Mouse (Mus musculus): ENCODE data around the gene Gdpd4. TPM values are rescaled to one million over a fixed set of nuclear protein-coding genes. Genes with fewer than 3 reads are reported as not detected.
A peak's percentile ranks its signal among the peaks of the same experiment; 100 is the strongest.

Gdpd4 gene
- polyA plus RNA-seq (2015; fragmentation: Nextera tagmentation; extraction: Ambion mirVana), result not detected in 2 replicates

GRCm38 (mm10) chr7:97919742-97920141 lies at the start of gene Gdpd4:
TSS of gene Gdpd4 (plus strand) at chr7:97919955.
- no peak within 1 kb of the TSS for H3K9ac ChIP-seq
- no peak within 1 kb of the TSS for H3K27ac ChIP-seq
- no peaks in the 10 kb centered on the region for H3K27me3 ChIP-seq
- 78% methylated on average over 12 of the region's 12 CpGs for WGBS
- no peaks in the 10 kb centered on the region for H3K9me3 ChIP-seq
- H3K36me3 ChIP-seq, result no peaks in the 10 kb centered on the region
- no peaks in the 10 kb centered on the region for H3K4me1 ChIP-seq
- no peak within 1 kb of the TSS for H3K4me2 ChIP-seq (replicated peaks)
- no peak within 1 kb of the TSS for H3K4me3 ChIP-seq
- ATAC-seq (ENCODE audit: low FRiP score, low read depth), result no peak

- 88% methylated on average over 4 of the region's 4 CpGs for WGBS
- Histone ChIP-seq H3K4me3 (no peak overlapping the region), H3K9me3 (no peaks in the 10 kb centered on the region), H3K9ac (no peak overlapping the region), H3K27me3 (no peaks in the 10 kb centered on the region), H3K36me3 (no peaks in the 10 kb centered on the region; the same call in 1 of the 2 replicates), H3K4me1 (no peaks in the 10 kb centered on the region), H3K4me2 (replicated peaks) (no peak overlapping the region), H3K27ac (no peak overlapping the region)
- no peak for ATAC-seq (ENCODE audit: low FRiP score, low read depth)
Measured at GRCm38 (mm10) chr7:97872396-97872795, 47.4 kb upstream of the Gdpd4 start.

- Histone ChIP-seq H3K36me3 (no peaks in the 10 kb centered on the region; the same call in 1 of the 2 replicates), H3K9me3 (no peaks in the 10 kb centered on the region), H3K27me3 (no peaks in the 10 kb centered on the region), H3K27ac (no peak overlapping the region), H3K4me3 (no peak overlapping the region), H3K4me1 (no peaks in the 10 kb centered on the region), H3K4me2 (replicated peaks) (no peak overlapping the region), H3K9ac (no peak overlapping the region)
- no peak for ATAC-seq (ENCODE audit: low FRiP score, low read depth)
Measured at GRCm38 (mm10) chr7:97873317-97873716, 46.4 kb upstream of the Gdpd4 start.

- no peak for ATAC-seq (ENCODE audit: low FRiP score, low read depth)
- 81% methylated on average over 7 of the region's 7 CpGs for WGBS
- Histone ChIP-seq H3K9me3 (no peaks in the 10 kb centered on the region), H3K9ac (no peak overlapping the region), H3K27ac (no peak overlapping the region), H3K4me3 (no peak overlapping the region), H3K4me1 (no peaks in the 10 kb centered on the region), H3K27me3 (no peaks in the 10 kb centered on the region), H3K4me2 (replicated peaks) (no peak overlapping the region), H3K36me3 (no peaks in the 10 kb centered on the region)
Measured at GRCm38 (mm10) chr7:97877846-97878538, 41.8 kb upstream of the Gdpd4 start.

GRCm38 (mm10) chr7:97911646-97912045 lies 8.1 kb upstream of the Gdpd4 start:
- H3K27ac ChIP-seq, result no peak overlapping the region
- no peaks in the 10 kb centered on the region for H3K4me1 ChIP-seq
- no peak overlapping the region for H3K4me3 ChIP-seq
- H3K27me3 ChIP-seq, result no peaks in the 10 kb centered on the region
- no peak overlapping the region for H3K9ac ChIP-seq
- no peak overlapping the region for H3K4me2 ChIP-seq (replicated peaks)
- 72% methylated on average over 3 of the region's 3 CpGs for WGBS
- ATAC-seq (ENCODE audit: low FRiP score, low read depth), result no peak
- H3K36me3 ChIP-seq, result peaks cover 23% of the 10 kb centered on the region
- H3K9me3 ChIP-seq, result no peaks in the 10 kb centered on the region

GRCm38 (mm10) chr7:97914833-97915516 lies 4.8 kb upstream of the Gdpd4 start:
- WGBS, result 82% methylated on average over 2 of the region's 2 CpGs
- no peak for ATAC-seq (ENCODE audit: low FRiP score, low read depth)

GRCm38 (mm10) chr7:97925819-97926218 lies 6.1 kb downstream of the Gdpd4 start:
- no peak for ATAC-seq (ENCODE audit: low FRiP score, low read depth)
- no peak overlapping the region for H3K27ac ChIP-seq
- H3K9ac ChIP-seq, result no peak overlapping the region
- H3K27me3 ChIP-seq, result no peaks in the 10 kb centered on the region
- WGBS, result 69% methylated on average over 1 of the region's 1 CpGs
- H3K36me3 ChIP-seq, result no peaks in the 10 kb centered on the region
- no peak overlapping the region for H3K4me3 ChIP-seq
- no peaks in the 10 kb centered on the region for H3K4me1 ChIP-seq
- H3K9me3 ChIP-seq, result no peaks in the 10 kb centered on the region
- H3K4me2 ChIP-seq (replicated peaks), result no peak overlapping the region

More at GRCm38 (mm10) chr7:97914833-97915516, 4.8 kb upstream of the Gdpd4 start:
- Histone ChIP-seq H3K27ac (no peak overlapping the region), H3K4me2 (replicated peaks) (no peak overlapping the region), H3K9me3 (no peaks in the 10 kb centered on the region), H3K4me1 (no peaks in the 10 kb centered on the region), H3K9ac (no peak overlapping the region), H3K4me3 (no peak overlapping the region), H3K36me3 (peaks cover 12% of the 10 kb centered on the region), H3K27me3 (no peaks in the 10 kb centered on the region)

GRCm38 (mm10) chr7:97926978-97927377 lies 7.2 kb downstream of the Gdpd4 start:
- Histone ChIP-seq H3K4me1 (no peaks in the 10 kb centered on the region), H3K4me3 (no peak overlapping the region), H3K9ac (no peak overlapping the region), H3K9me3 (no peaks in the 10 kb centered on the region), H3K4me2 (replicated peaks) (no peak overlapping the region), H3K27ac (no peak overlapping the region), H3K36me3 (no peaks in the 10 kb centered on the region), H3K27me3 (no peaks in the 10 kb centered on the region)
- WGBS, result 93% methylated on average over 5 of the region's 5 CpGs
- no peak for ATAC-seq (ENCODE audit: low FRiP score, low read depth)

GRCm38 (mm10) chr7:97944485-97944884 lies 24.7 kb downstream of the Gdpd4 start:
- H3K9me3 ChIP-seq, result no peaks in the 10 kb centered on the region
- H3K27me3 ChIP-seq, result no peaks in the 10 kb centered on the region
- ATAC-seq (ENCODE audit: low FRiP score, low read depth), result no peak
- H3K27ac ChIP-seq, result no peak overlapping the region
- H3K4me1 ChIP-seq, result no peaks in the 10 kb centered on the region
- H3K36me3 ChIP-seq, result no peaks in the 10 kb centered on the region
- 88% methylated on average over 1 of the region's 1 CpGs for WGBS
- no peak overlapping the region for H3K4me2 ChIP-seq (replicated peaks)
- no peak overlapping the region for H3K9ac ChIP-seq
- no peak overlapping the region for H3K4me3 ChIP-seq

GRCm38 (mm10) chr7:97972486-97972885 lies 52.7 kb downstream of the Gdpd4 start:
- Histone ChIP-seq H3K27ac (no peak overlapping the region), H3K9me3 (no peaks in the 10 kb centered on the region), H3K4me2 (replicated peaks) (no peak overlapping the region), H3K27me3 (no peaks in the 10 kb centered on the region), H3K4me3 (no peak overlapping the region), H3K9ac (no peak overlapping the region), H3K4me1 (no peaks in the 10 kb centered on the region), H3K36me3 (no peaks in the 10 kb centered on the region)
- 30% methylated on average over 4 of the region's 4 CpGs for WGBS
- no peak for ATAC-seq (ENCODE audit: low FRiP score, low read depth)

- H3K9me3 ChIP-seq, result no peaks in the 10 kb centered on the region
- H3K4me1 ChIP-seq, result no peaks in the 10 kb centered on the region
- no peak overlapping the region for H3K4me2 ChIP-seq (replicated peaks)
- 38% methylated on average over 1 of the region's 1 CpGs for WGBS
- peak; percentile 82; the same call in 1 of the 2 replicates for ATAC-seq (ENCODE audit: low FRiP score, low read depth)
- H3K9ac ChIP-seq, result no peak overlapping the region
- H3K36me3 ChIP-seq, result no peaks in the 10 kb centered on the region
- H3K27ac ChIP-seq, result no peak overlapping the region
- no peaks in the 10 kb centered on the region for H3K27me3 ChIP-seq
- H3K4me3 ChIP-seq, result no peak overlapping the region
Measured at GRCm38 (mm10) chr7:97977463-97977862, 57.7 kb downstream of the Gdpd4 start.

GRCm38 (mm10) chr7:97984108-97984834 lies 64.5 kb downstream of the Gdpd4 start:
- H3K4me2 ChIP-seq (replicated peaks), result no peak overlapping the region
- no peaks in the 10 kb centered on the region for H3K9me3 ChIP-seq
- no peak overlapping the region for H3K9ac ChIP-seq
- no peaks in the 10 kb centered on the region for H3K36me3 ChIP-seq
- ATAC-seq (ENCODE audit: low FRiP score, low read depth), result no peak
- H3K4me3 ChIP-seq, result no peak overlapping the region
- WGBS, result 46% methylated on average over 13 of the region's 13 CpGs
- H3K27me3 ChIP-seq, result no peaks in the 10 kb centered on the region
- H3K4me1 ChIP-seq, result no peaks in the 10 kb centered on the region
- H3K27ac ChIP-seq, result no peak overlapping the region

Data from limb, embryonic 13.5 days (tissue).